Mouse (Mus musculus) ES-E14 (cell line): Measurements from ENCODE around the gene Catip. TPM values are rescaled to one million over a fixed set of nuclear protein-coding genes. Genes with fewer than 3 reads are reported as not detected.

Source experiments
- DNase-seq: peaks from one replicate; pipeline ENCODE4 v3.0.0-alpha.2; 2013; ENCODE audit warnings: low read depth, low spot score
- H3K27ac ChIP-seq: 2 replicates; pipeline ENCODE4 v1.5.1; 2012; ENCODE audit warnings: low read depth, mild to moderate bottlenecking, low read length, moderate library complexity, mixed read lengths; ENCODE audit not compliant: poor library complexity, insufficient read depth, severe bottlenecking
- H3K36me3 ChIP-seq: 2 replicates; pipeline ENCODE4 v1.6.1; 2012; ENCODE audit warnings: mild to moderate bottlenecking, low read length, moderate library complexity, mixed read lengths; ENCODE audit not compliant: control insufficient read depth, poor library complexity, insufficient read depth, severe bottlenecking
- H3K4me1 ChIP-seq, 2 experiments: fragments of 150-350 bp in 1 of 2; sonication (generic) in 1 of 2; 2 replicates each; pipeline ENCODE4 v1.6.1; 2012; ENCODE audit warnings: low read length in 2 of 2, mild to moderate bottlenecking in 1 of 2, mixed read lengths in 1 of 2; ENCODE audit not compliant: control insufficient read depth in 2 of 2, insufficient read depth in 2 of 2, poor library complexity in 1 of 2
- H3K4me3 ChIP-seq, 2 experiments: fragments of 150-350 bp in 1 of 2; sonication (generic) in 1 of 2; 2 replicates each; pipeline ENCODE4 v1.5.1; 2012; ENCODE audit warnings: low read length in 2 of 2, low read depth in 1 of 2, mild to moderate bottlenecking in 1 of 2, mixed read lengths in 1 of 2; ENCODE audit not compliant: insufficient read depth in 1 of 2, poor library complexity in 1 of 2, severe bottlenecking in 1 of 2
- H3K9ac ChIP-seq: 2 replicates; pipeline ENCODE4 v1.6.1; 2012; ENCODE audit warnings: low read depth, mild to moderate bottlenecking, low read length, mixed read lengths; ENCODE audit not compliant: poor library complexity, insufficient read depth, severe bottlenecking
- H3K9me3 ChIP-seq: fragments of 150-350 bp; sonication (generic); 2 replicates; pipeline ENCODE4 v1.6.1; 2012; ENCODE audit warnings: low read depth, mild to moderate bottlenecking, low read length; ENCODE audit not compliant: control insufficient read depth, insufficient read depth
- CHD2 ChIP-seq: IDR thresholded peaks from 2 replicates; pipeline ENCODE4 v1.6.1; 2014; ENCODE audit warnings: mild to moderate bottlenecking, low read depth, low read length, inconsistent platforms
- HCFC1 ChIP-seq: IDR thresholded peaks from 2 replicates; pipeline ENCODE4 v1.6.1; 2012; ENCODE audit warnings: low read length, inconsistent platforms, borderline replicate concordance; ENCODE audit not compliant: insufficient read depth
- MAFK ChIP-seq: IDR thresholded peaks from 2 replicates; pipeline ENCODE4 v1.6.1; 2014; ENCODE audit warnings: mild to moderate bottlenecking, low read depth, low read length, inconsistent platforms; ENCODE audit not compliant: insufficient read depth
- ZC3H11A ChIP-seq: IDR thresholded peaks from 2 replicates; pipeline ENCODE4 v1.6.1; 2012; ENCODE audit warnings: low read depth, mild to moderate bottlenecking, inconsistent platforms, low read length, borderline replicate concordance
- ZNF384 ChIP-seq: IDR thresholded peaks from 2 replicates; pipeline ENCODE4 v1.6.1; 2012; ENCODE audit warnings: low read depth, low read length, inconsistent platforms
- in situ Hi-C, 2 experiments: fragments of 600-800 bp; cut with MboI; formaldehyde crosslinking; loops; one replicate each; pipeline ENCODE4 v1.15.1; 2025; ENCODE audit warnings: low sequenced_read_pairs in 2 of 2, inconsistent platforms in 1 of 2; ENCODE audit not compliant: unreplicated experiment in 2 of 2
- total RNA-seq: library from RNA; depleted of rRNA; stranded (reverse); fragments of 300-350 nt; gene quantifications from 2 replicates; pipeline ENCODE4 v1.2.3, GENCODE M21; 2012

Gene Catip
- total RNA-seq, 1 experiment: 7.3 TPM

DNA sequence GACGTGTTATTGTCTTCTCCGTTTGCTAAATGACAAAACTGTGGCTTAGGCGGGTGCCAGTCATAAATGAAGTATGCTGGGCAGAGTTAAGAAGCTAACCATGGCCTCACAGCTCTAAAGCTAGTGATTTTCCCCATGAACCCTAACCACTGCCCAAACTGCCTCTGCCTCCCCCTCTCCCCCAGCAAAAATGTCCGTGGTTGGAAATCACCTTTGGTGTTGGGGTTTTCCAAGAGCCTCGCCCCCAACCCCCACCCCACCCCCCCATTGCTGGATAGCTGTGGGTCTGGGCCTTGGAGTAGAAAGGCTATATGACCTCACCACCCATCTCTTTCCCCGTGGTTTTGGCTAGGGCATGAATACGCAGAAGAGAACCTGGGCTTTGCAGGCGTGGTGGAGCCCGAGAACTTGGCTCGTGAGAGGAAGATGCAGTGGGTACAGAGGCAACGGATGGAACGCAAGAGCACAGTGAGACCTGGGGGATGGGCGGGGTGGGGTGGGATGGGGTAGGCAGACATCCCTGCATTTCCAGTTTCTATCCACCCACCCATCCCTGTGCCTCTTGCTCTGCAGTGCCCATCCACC lies 10.6 kb upstream of the Catip start:
- H3K9me3 ChIP-seq: no peaks in the 10 kb centered on the region
- in situ Hi-C loops: no loop called here
- H3K4me3 ChIP-seq: no peak overlapping the region
- no peak for DNase-seq
- no peak overlapping the region for H3K27ac ChIP-seq
- H3K4me1 ChIP-seq: peaks cover 0 to 7% of the 10 kb centered on the region in 2 experiments; a peak in 1 of 4 replicates
- H3K36me3 ChIP-seq: no peaks in the 10 kb centered on the region
- H3K9ac ChIP-seq: no peak overlapping the region
- TF ChIP-seq CHD2 (no peak), MAFK (no peak), ZNF384 (no peak), HCFC1 (no peak), ZC3H11A (no peak)

- no peak for TF ChIP-seq ZC3H11A
- no peak for TF ChIP-seq ZNF384
- no peak for TF ChIP-seq CHD2
- no peak for TF ChIP-seq HCFC1
- TF ChIP-seq MAFK: no peak
- Histone ChIP-seq H3K27ac (no peak overlapping the region), H3K9ac (no peak overlapping the region), H3K4me1 (peaks cover 0 to 7% of the 10 kb centered on the region in 2 experiments; a peak in 1 of 4 replicates), H3K4me3 (no peak overlapping the region), H3K9me3 (no peaks in the 10 kb centered on the region), H3K36me3 (no peaks in the 10 kb centered on the region)
- no peak for DNase-seq
- in situ Hi-C loops: no loop called here
These were observed 9.3 kb upstream of the Catip start for GRCm38 (mm10) chr1:74352532-74353096.

- peaks cover 0 to 9% of the 10 kb centered on the region in 2 experiments; a peak in 1 of 4 replicates for H3K4me1 ChIP-seq
- no peak for DNase-seq
- in situ Hi-C loops: no loop called here
- H3K4me3 ChIP-seq: no peak overlapping the region
- TF ChIP-seq HCFC1 (no peak), ZC3H11A (no peak), CHD2 (no peak), ZNF384 (no peak), MAFK (no peak)
- H3K36me3 ChIP-seq: no peaks in the 10 kb centered on the region
- no peaks in the 10 kb centered on the region for H3K9me3 ChIP-seq
- no peak overlapping the region for H3K27ac ChIP-seq
- no peak overlapping the region; the same call in 1 of the 2 replicates for H3K9ac ChIP-seq
These were observed 8.3 kb upstream of the Catip start for GRCm38 (mm10) chr1:74353453-74354229.

DNA sequence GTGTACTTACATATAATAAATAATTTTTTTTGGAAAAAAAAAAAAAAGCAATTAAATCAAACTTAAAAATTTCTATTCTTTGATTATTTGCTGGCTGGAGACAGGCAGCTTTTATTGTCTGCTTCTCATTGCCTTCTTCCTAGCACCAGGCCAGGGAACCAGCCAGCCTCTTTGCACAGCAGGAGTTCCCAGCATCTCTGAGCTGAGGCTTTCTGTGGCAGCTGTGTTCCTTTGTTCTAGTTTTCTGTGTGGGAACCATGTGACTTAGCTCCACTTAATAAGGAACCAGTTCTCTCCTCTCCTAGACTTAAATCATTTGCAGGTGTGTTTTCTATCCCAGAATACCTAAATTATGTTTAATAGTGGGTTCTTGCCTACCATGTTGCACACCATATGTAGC lies 4.4 kb upstream of the Catip start:
- TF ChIP-seq ZC3H11A (no peak), HCFC1 (no peak), CHD2 (no peak), ZNF384 (no peak), MAFK (no peak)
- H3K27ac ChIP-seq: no peak overlapping the region
- H3K4me1 ChIP-seq: peaks cover 0 to 6% of the 10 kb centered on the region in 2 experiments; a peak in 1 of 4 replicates
- no peak overlapping the region for H3K4me3 ChIP-seq
- no peaks in the 10 kb centered on the region for H3K36me3 ChIP-seq
- no peaks in the 10 kb centered on the region for H3K9me3 ChIP-seq
- no peak overlapping the region for H3K9ac ChIP-seq
- DNase-seq: no peak
- in situ Hi-C loops: no loop called here
